Mouse (Mus musculus) intestine, embryonic 16.5 days (tissue): ENCODE data around the gene 9330161L09Rik. TPM values are rescaled to one million over a fixed set of nuclear protein-coding genes. Genes with fewer than 3 reads are reported as not detected.

ENCODE experiments used
- ATAC-seq: fragments of 200-750 bp; cut with Nextera tagmentation; 2 replicates; pipeline ENCODE4 v1.8.0; 2017; ENCODE audit warnings: moderate TSS enrichment, moderate library complexity
- H3K27ac ChIP-seq: fragments of 300-500 bp; sonication (generic); 2 replicates; pipeline ENCODE4 v1.5.1; 2014; ENCODE audit warnings: mild to moderate bottlenecking, low read length
- H3K27me3 ChIP-seq: fragments of 300-500 bp; sonication (generic); replicated peaks from 2 replicates; pipeline ENCODE4 v1.6.1; 2014; ENCODE audit warnings: low read length, control low read depth, mixed read lengths; ENCODE audit not compliant: control insufficient read depth, insufficient read depth
- H3K36me3 ChIP-seq: fragments of 300-500 bp; sonication (generic); 2 replicates; pipeline ENCODE4 v1.6.1; 2014; ENCODE audit warnings: low read length, control low read depth; ENCODE audit not compliant: control insufficient read depth, insufficient read depth
- H3K4me1 ChIP-seq: fragments of 300-500 bp; sonication (generic); 2 replicates; pipeline ENCODE4 v1.6.1; 2014; ENCODE audit warnings: low read length, control low read depth, mixed read lengths; ENCODE audit not compliant: control insufficient read depth, insufficient read depth
- H3K4me2 ChIP-seq: fragments of 300-500 bp; sonication (generic); 2 replicates; pipeline ENCODE4 v1.6.1; 2014; ENCODE audit warnings: low read depth, low read length, control low read depth
- H3K4me3 ChIP-seq: fragments of 300-500 bp; sonication (generic); 2 replicates; pipeline ENCODE4 v1.5.1; 2014; ENCODE audit warnings: mild to moderate bottlenecking, low read length
- H3K9ac ChIP-seq: fragments of 300-500 bp; sonication (generic); 2 replicates; pipeline ENCODE4 v1.6.1; 2014; ENCODE audit warnings: low read depth, low read length
- H3K9me3 ChIP-seq: fragments of 300-500 bp; sonication (generic); 2 replicates; pipeline ENCODE4 v1.6.1; 2016; ENCODE audit warnings: low read length, control low read depth; ENCODE audit not compliant: control insufficient read depth
- WGBS: fragments of 180-500 bp; shearing (Covaris S2); extraction: QIAGEN DNeasy Blood & Tissue Kit; methylation state at CpG from one replicate; pipeline ENCODE4 v1.1.7; 2014; 5-methylcytosine and 5-hydroxymethylcytosine counted together
- polyA plus RNA-seq: library from polyadenylated mRNA; unstranded; fragments of >200 nt; fragmentation: Nextera tagmentation; extraction: Ambion mirVana; gene quantifications from 2 replicates; pipeline ENCODE4 v1.2.1, GENCODE M21; 2015

9330161L09Rik gene
- polyA plus RNA-seq, 1 experiment from 2014 or later, result 0.13 TPM

DNA sequence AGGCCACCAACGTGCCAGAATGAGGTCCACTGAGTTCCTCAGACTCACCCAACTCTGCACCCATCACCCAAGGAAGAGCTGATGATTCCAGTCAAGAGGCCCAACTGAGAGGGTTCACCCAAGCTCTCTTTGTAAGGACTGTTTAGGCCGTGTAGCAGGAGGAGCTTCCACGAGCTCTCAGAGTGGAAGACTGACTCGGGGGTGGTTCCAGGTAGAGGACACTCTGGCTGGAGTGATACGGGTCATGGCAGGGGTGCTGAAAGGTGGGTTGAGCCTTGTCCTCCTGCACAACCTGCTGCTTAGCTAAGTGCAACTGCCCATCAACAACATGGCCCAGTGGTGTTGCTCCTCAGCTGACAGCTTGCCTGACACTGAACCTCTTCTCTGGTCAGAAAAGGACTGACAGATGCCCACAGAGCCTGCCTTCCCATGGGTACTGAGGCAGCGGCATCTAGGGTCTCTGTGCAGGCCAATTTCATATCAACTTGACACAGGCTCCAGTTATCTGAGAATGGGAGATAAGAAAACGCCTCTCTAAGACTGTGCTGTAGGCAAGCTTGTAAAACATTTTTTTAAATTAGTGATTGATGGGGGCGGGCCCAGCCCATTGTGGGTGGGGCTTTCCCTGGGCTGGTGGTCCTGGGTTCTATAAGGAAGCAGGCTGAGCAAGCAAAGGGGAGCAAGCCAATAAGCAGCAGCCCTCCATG lies 33.9 kb downstream of the 9330161L09Rik start:
- Histone ChIP-seq H3K4me1 (no peaks in the 10 kb centered on the region), H3K27me3 (no peaks in the 10 kb centered on the region), H3K9ac (no peak overlapping the region), H3K4me2 (no peak overlapping the region), H3K27ac (no peak overlapping the region), H3K36me3 (no peaks in the 10 kb centered on the region), H3K9me3 (no peaks in the 10 kb centered on the region), H3K4me3 (no peak overlapping the region)
- no peak for ATAC-seq
- WGBS, result 69% methylated on average over 8 of the region's 8 CpGs

DNA sequence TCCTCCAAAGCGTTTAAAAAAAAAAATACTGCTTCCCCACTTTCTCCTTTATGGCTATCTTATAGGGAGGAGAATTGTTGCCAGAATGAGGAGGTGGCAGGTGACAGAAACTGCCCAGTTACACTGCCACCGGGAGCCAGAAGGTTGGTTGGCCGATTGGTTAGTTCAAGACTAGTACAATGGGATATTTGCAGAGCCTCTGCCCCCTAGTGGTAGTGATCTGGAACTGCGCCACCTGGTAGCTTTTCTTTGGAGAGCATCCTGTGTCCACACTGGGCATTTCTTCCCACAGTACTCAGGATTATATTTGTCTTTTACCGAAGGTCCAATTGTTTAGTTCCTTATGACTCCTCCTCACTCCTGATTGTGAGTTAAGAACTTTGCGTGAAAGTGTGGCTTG lies 35.9 kb downstream of the 9330161L09Rik start:
- Histone ChIP-seq H3K27me3 (no peaks in the 10 kb centered on the region), H3K36me3 (no peaks in the 10 kb centered on the region), H3K4me1 (no peaks in the 10 kb centered on the region), H3K4me3 (no peak overlapping the region), H3K9ac (no peak overlapping the region), H3K9me3 (no peaks in the 10 kb centered on the region), H3K4me2 (no peak overlapping the region), H3K27ac (no peak overlapping the region)
- WGBS, result 31% methylated on average over 6 of the region's 6 CpGs
- ATAC-seq, result no peak

DNA sequence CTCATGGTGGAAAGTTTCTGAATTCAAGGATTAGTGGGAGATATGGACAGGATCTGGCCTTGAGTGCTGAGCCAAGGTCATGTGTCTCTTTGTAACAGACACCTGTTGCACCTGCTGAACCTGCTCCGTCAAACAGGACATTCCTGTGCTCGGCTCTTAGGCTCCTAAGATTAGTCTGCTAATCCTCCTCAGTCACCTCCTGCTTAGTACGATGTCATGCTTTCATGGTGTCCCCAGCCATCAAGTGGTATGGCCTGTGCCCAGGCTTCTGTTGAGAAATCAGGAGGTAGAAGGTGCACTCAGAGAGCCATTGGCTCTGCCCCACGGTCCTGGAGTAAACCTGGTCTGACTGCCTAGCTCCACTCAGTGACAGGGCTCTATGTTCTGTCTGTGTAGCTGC lies 36.8 kb downstream of the 9330161L09Rik start:
- no peak overlapping the region for H3K4me3 ChIP-seq
- H3K4me2 ChIP-seq, result no peak overlapping the region
- no peaks in the 10 kb centered on the region for H3K27me3 ChIP-seq
- no peaks in the 10 kb centered on the region for H3K36me3 ChIP-seq
- WGBS, result 71% methylated on average over 4 of the region's 4 CpGs
- no peaks in the 10 kb centered on the region for H3K9me3 ChIP-seq
- H3K4me1 ChIP-seq, result no peaks in the 10 kb centered on the region
- no peak overlapping the region for H3K27ac ChIP-seq
- no peak for ATAC-seq
- no peak overlapping the region for H3K9ac ChIP-seq

DNA sequence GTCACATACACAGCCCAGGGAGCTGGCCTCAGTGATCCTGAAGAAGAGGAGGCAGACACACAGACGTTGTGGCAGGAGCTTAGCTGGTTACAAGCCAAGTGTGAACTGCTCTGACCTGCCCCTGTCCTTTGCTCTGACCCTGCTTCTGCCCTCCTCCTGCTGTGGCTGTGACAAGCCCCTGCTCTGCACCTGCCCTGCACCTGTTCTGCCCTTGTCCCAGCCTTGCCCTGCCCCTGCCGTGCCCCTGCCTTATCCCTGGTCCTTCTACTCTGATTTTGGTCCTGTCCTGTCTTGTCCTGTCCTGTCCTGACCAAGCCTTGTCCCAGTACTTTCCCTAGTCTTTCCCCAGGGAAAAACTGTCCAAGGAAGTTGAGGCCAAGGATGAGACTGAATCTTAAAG lies 38.8 kb downstream of the 9330161L09Rik start:
- H3K27me3 ChIP-seq, result no peaks in the 10 kb centered on the region
- no peak overlapping the region for H3K27ac ChIP-seq
- H3K36me3 ChIP-seq, result no peaks in the 10 kb centered on the region
- H3K4me2 ChIP-seq, result no peak overlapping the region
- WGBS, result 53% methylated on average over 2 of the region's 2 CpGs
- ATAC-seq, result no peak
- H3K4me3 ChIP-seq, result no peak overlapping the region
- H3K9ac ChIP-seq, result no peak overlapping the region
- H3K4me1 ChIP-seq, result no peaks in the 10 kb centered on the region
- no peaks in the 10 kb centered on the region for H3K9me3 ChIP-seq

DNA sequence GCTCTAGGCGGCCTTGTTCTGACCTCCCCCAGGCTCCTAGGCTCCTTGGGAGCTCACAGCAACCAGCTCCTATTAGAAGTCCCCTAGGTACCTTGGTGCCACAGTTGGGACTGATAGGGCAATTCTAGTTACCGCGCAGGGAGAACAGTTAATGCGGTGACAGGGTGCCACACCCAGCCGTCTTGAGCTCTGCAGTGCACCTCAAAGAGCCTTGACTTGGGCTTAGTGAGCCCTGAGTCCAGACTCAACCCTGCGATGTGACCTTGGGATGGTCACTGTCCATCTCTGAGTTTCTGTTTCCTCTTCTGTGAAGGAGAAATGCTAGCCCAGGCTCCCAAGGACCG lies 39.3 kb downstream of the 9330161L09Rik start:
- Histone ChIP-seq H3K9ac (peak overlapping the region; percentile 27; the same call in 1 of the 2 replicates), H3K9me3 (no peaks in the 10 kb centered on the region), H3K27me3 (0 out of 2 replicates have a peak, but pooled peaks cover 2% of the 10 kb centered on the region), H3K36me3 (no peaks in the 10 kb centered on the region), H3K4me3 (no peak overlapping the region), H3K4me2 (0 out of 2 replicates have a peak overlapping the region, but pooled peaks have one; percentile 34), H3K4me1 (no peaks in the 10 kb centered on the region), H3K27ac (no peak overlapping the region)
- WGBS, result 70% methylated on average over 7 of the region's 7 CpGs
- no peak; the same call in 1 of the 2 replicates for ATAC-seq

DNA sequence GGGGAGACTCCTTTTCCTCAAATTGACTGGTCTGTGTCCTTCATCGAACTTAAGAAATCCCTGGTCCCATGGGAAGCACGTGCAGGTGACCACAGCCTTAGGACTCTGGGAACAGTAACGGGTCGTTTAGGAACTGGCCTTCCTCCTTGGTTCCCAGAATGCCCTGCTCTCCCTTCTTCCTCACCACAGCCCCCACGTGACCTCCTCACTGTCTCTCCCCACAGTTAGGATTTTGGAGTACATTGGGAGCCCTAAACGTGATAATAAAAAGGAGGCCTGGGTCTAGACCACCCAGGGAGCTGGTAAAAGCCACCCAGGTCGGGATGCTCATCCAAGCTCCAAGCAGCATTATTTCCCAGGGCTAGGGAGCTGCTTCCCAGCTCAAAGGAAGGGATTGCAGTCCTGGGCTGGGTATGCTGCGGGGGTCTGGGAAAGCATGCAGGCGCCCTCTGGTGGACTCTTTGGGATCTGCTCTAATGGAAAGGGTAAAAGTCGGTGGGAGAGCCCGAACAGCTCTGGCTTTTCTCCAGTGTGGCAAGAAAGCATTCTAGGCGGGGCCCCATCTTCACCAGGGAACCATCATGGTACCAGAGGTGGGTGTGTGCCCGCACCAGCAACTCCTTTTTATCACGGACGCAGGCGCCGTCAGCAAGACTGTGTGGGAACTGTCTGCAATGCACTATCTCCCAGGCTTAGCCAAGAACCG lies 39.8 kb downstream of the 9330161L09Rik start:
- H3K27ac ChIP-seq, result no peak overlapping the region
- H3K4me3 ChIP-seq, result no peak overlapping the region
- ATAC-seq, result peak; percentile 66
- 16% methylated on average over 18 of the region's 18 CpGs for WGBS
- peak overlapping the region; percentile 27; the same call in 1 of the 2 replicates for H3K9ac ChIP-seq
- H3K4me1 ChIP-seq, result no peaks in the 10 kb centered on the region
- H3K27me3 ChIP-seq, result 0 out of 2 replicates have a peak, but pooled peaks cover 2% of the 10 kb centered on the region
- H3K4me2 ChIP-seq, result peak overlapping the region; percentile 34; the same call in 1 of the 2 replicates
- no peaks in the 10 kb centered on the region for H3K36me3 ChIP-seq
- no peaks in the 10 kb centered on the region for H3K9me3 ChIP-seq

DNA sequence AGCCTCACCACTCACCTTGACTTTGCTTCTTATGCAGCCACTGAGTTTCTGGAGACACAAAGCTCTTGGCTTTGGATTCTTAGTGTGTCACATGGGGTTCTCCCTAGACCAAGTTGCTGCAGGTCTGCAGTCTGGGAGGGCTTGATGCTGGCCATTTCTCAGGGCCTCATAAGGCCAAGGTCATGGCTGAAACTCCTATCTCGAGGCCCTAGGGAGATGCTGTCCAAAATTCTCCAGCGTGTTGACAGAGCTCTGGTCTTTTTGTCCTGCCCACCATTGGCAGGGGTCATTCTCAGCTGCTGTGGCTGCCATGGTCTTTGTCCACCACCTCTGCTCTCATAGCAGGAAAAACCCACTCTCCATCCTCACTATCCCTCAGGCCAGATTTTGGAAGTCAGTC lies 40.4 kb downstream of the 9330161L09Rik start:
- 0 out of 2 replicates have a peak, but pooled peaks cover 2% of the 10 kb centered on the region for H3K27me3 ChIP-seq
- H3K36me3 ChIP-seq, result no peaks in the 10 kb centered on the region
- H3K9me3 ChIP-seq, result no peaks in the 10 kb centered on the region
- no peaks in the 10 kb centered on the region for H3K4me1 ChIP-seq
- no peak for ATAC-seq
- no peak overlapping the region for H3K27ac ChIP-seq
- H3K9ac ChIP-seq, result no peak overlapping the region
- WGBS, result 76% methylated on average over 2 of the region's 2 CpGs
- no peak overlapping the region for H3K4me2 ChIP-seq
- no peak overlapping the region for H3K4me3 ChIP-seq

DNA sequence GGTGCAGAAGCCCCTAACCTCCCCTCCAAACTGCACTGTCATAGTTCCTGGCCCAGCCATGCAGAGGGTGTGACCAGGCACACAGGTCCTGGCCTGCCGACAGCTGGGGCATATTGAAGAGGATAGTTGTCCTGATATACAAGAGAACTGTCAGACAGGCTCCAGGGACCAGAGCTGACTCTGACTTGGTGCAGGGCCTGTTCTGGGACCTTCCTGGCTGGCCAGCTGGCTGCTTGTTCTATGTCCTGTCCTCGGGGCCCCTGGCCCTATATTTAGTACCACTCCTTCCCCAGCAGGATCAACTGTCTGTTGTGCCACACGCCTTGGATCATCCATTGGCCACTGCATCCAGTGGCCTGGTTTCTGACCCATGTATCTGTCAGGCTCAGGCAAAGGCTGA lies 45.3 kb downstream of the 9330161L09Rik start:
- Histone ChIP-seq H3K4me1 (no peaks in the 10 kb centered on the region), H3K9ac (no peak overlapping the region), H3K9me3 (no peaks in the 10 kb centered on the region), H3K27ac (no peak overlapping the region), H3K36me3 (no peaks in the 10 kb centered on the region), H3K4me3 (no peak overlapping the region), H3K4me2 (no peak overlapping the region), H3K27me3 (0 out of 2 replicates have a peak, but pooled peaks cover 2% of the 10 kb centered on the region)
- ATAC-seq, result no peak
- WGBS, result 76% methylated on average over 3 of the region's 3 CpGs

DNA sequence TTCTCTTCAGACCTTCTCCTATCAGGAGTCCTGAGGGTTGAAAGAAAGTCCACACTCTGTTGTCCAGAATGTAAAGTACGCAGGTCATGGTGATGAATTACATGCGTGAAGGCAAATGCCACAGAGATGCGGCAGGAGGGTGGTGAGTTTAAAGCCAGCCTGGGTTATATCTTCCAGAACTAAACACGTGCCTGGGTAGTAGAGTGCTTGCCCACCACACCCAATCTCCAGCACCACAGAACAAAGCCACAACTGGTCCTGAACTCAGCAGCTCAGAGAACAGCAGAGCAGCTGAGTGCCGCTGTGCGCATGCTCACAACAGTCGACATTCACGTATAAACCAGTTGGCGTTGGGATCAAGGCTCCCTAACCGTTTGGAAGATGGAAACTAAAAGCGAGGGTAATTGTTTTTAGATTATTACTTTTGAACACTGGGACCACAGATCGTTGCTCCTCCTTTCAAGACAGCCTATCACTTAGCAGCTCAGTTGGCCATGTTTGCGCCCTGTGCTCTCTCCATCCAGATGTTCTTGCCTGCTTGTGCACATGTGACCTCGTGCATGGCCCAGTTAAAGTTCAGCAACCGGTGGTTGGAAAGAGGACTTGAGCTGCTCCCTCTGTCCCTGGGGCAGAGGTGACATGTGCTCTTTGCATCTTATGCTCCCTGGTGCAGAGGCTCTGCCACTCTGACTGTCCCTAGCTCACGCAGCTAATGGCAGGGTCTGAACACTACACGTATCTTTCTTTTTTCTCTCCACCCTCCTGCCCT lies 45.9 kb downstream of the 9330161L09Rik start:
- ATAC-seq, result no peak
- 84% methylated on average over 17 of the region's 17 CpGs for WGBS

More for the DNA sequence above, 45.9 kb downstream of the 9330161L09Rik start:
- Histone ChIP-seq H3K9ac (no peak overlapping the region), H3K27me3 (0 out of 2 replicates have a peak, but pooled peaks cover 2% of the 10 kb centered on the region), H3K36me3 (no peaks in the 10 kb centered on the region), H3K9me3 (no peaks in the 10 kb centered on the region), H3K4me2 (no peak overlapping the region), H3K4me1 (no peaks in the 10 kb centered on the region), H3K4me3 (no peak overlapping the region), H3K27ac (no peak overlapping the region)
